Mouse (Mus musculus) midbrain, embryonic 12.5 days (tissue): ENCODE measurements around the gene Smpdl3b. TPM values are rescaled to one million over a fixed set of nuclear protein-coding genes. Genes with fewer than 3 reads are reported as not detected.
"Not testable (repeated sequence)": the region's sequence is repeated elsewhere in the genome, so short reads cannot be mapped to it uniquely, and the experiment has no call there.

Experiments used
- ATAC-seq: fragments of 200-750 bp; cut with Nextera tagmentation; 2 replicates; pipeline ENCODE4 v1.8.0; 2017; ENCODE audit warnings: low read depth, moderate TSS enrichment, moderate library complexity; ENCODE audit not compliant: low FRiP score
- H3K27ac ChIP-seq: fragments of 300-500 bp; sonication (generic); replicated peaks from 2 replicates; pipeline ENCODE4 v1.5.1; 2016; ENCODE audit warnings: mild to moderate bottlenecking
- H3K27me3 ChIP-seq: fragments of 300-500 bp; sonication (generic); 2 replicates; pipeline ENCODE4 v1.6.1; 2016; ENCODE audit warnings: mild to moderate bottlenecking
- H3K36me3 ChIP-seq: fragments of 300-500 bp; sonication (generic); 2 replicates; pipeline ENCODE4 v1.6.1; 2016
- H3K4me1 ChIP-seq: fragments of 300-500 bp; sonication (generic); 2 replicates; pipeline ENCODE4 v1.6.1; 2016
- H3K4me2 ChIP-seq: fragments of 300-500 bp; sonication (generic); replicated peaks from 2 replicates; pipeline ENCODE4 v1.6.1; 2016; ENCODE audit warnings: mild to moderate bottlenecking, moderate library complexity
- H3K4me3 ChIP-seq: fragments of 300-500 bp; sonication (generic); 2 replicates; pipeline ENCODE4 v1.5.1; 2016; ENCODE audit warnings: mild to moderate bottlenecking
- H3K9ac ChIP-seq: fragments of 300-500 bp; sonication (generic); replicated peaks from 2 replicates; pipeline ENCODE4 v1.6.1; 2016; ENCODE audit warnings: mild to moderate bottlenecking, moderate library complexity
- H3K9me3 ChIP-seq: fragments of 300-500 bp; sonication (generic); 2 replicates; pipeline ENCODE4 v1.6.1; 2016; ENCODE audit warnings: mild to moderate bottlenecking
- WGBS: fragments of 180-500 bp; shearing (Covaris S2); methylation state at CpG from one replicate; pipeline ENCODE4 v1.1.7; 2016; 5-methylcytosine and 5-hydroxymethylcytosine counted together
- polyA plus RNA-seq: library from polyadenylated mRNA; unstranded; fragments of >200 nt; fragmentation: Nextera tagmentation; extraction: Ambion mirVana; gene quantifications from 2 replicates; pipeline ENCODE4 v1.2.1, GENCODE M21; 2016

The Smpdl3b gene
- polyA plus RNA-seq, 1 experiment from 2014 or later, result 1.1 TPM

GRCm38 (mm10) chr4:132774905-132775304 is 17.9 kb upstream of the Smpdl3b start:
- H3K4me1 ChIP-seq, result no peaks in the 10 kb centered on the region
- H3K27me3 ChIP-seq, result no peaks in the 10 kb centered on the region
- no peak overlapping the region for H3K4me3 ChIP-seq
- ATAC-seq, result no peak
- 87% methylated on average over 3 of the region's 3 CpGs for WGBS
- H3K9me3 ChIP-seq, result no peaks in the 10 kb centered on the region
- no peak overlapping the region for H3K9ac ChIP-seq
- H3K36me3 ChIP-seq, result peaks cover 89% of the 10 kb centered on the region
- H3K4me2 ChIP-seq, result no peak overlapping the region
- no peak overlapping the region for H3K27ac ChIP-seq

- no peak overlapping the region for H3K27ac ChIP-seq
- no peak overlapping the region for H3K4me2 ChIP-seq
- peaks cover 12% of the 10 kb centered on the region for H3K4me1 ChIP-seq
- H3K36me3 ChIP-seq, result peaks cover 60% of the 10 kb centered on the region
- H3K27me3 ChIP-seq, result no peaks in the 10 kb centered on the region
- ATAC-seq, result no peak
- H3K4me3 ChIP-seq, result no peak overlapping the region
- WGBS, result 95% methylated on average over 9 of the region's 9 CpGs
- no peak overlapping the region for H3K9ac ChIP-seq
- H3K9me3 ChIP-seq, result no peaks in the 10 kb centered on the region
These were observed 14.7 kb upstream of the Smpdl3b start for GRCm38 (mm10) chr4:132771776-132772175.

GRCm38 (mm10) chr4:132767914-132768876 is 11.1 kb upstream of the Smpdl3b start, which contains the start of gene Rpa2:
Rpa2 (plus strand) TSS chr4:132768332.
- H3K27ac ChIP-seq, result peak within 1 kb of the TSS; percentile 52; the same call in 1 of the 2 replicates
- H3K27me3 ChIP-seq, result no peaks in the 10 kb centered on the region
- H3K36me3 ChIP-seq, result peaks cover 26% of the 10 kb centered on the region
- WGBS, result under 1% methylated on average over 71 of the region's 71 CpGs
- H3K9me3 ChIP-seq, result no peaks in the 10 kb centered on the region
- peak within 1 kb of the TSS; percentile 66 for H3K9ac ChIP-seq
- H3K4me2 ChIP-seq, result peak within 1 kb of the TSS; percentile 91
- H3K4me3 ChIP-seq, result peak within 1 kb of the TSS; percentile 85
- ATAC-seq, result peak; percentile 96
- peaks cover 12% of the 10 kb centered on the region for H3K4me1 ChIP-seq

- not testable (repeated sequence) for H3K27ac ChIP-seq, ATAC-seq, H3K36me3 ChIP-seq, H3K9me3 ChIP-seq, H3K4me2 ChIP-seq, H3K4me1 ChIP-seq, H3K9ac ChIP-seq, H3K4me3 ChIP-seq, H3K27me3 ChIP-seq
- 85% methylated on average over 3 of the region's 3 CpGs for WGBS
These were observed 6.1 kb upstream of the Smpdl3b start for GRCm38 (mm10) chr4:132763125-132763524.

GRCm38 (mm10) chr4:132762602-132763001 is 5.5 kb upstream of the Smpdl3b start:
- Histone ChIP-seq H3K27ac (no peak overlapping the region), H3K9ac (no peak overlapping the region), H3K4me1 (no peaks in the 10 kb centered on the region), H3K4me2 (no peak overlapping the region), H3K4me3 (no peak overlapping the region), H3K36me3 (no peaks in the 10 kb centered on the region), H3K9me3 (no peaks in the 10 kb centered on the region), H3K27me3 (peaks cover 6% of the 10 kb centered on the region)
- ATAC-seq, result no peak
- WGBS, result 79% methylated on average over 6 of the region's 6 CpGs

- ATAC-seq, result no peak
- H3K4me1 ChIP-seq, result peaks cover 12% of the 10 kb centered on the region
- H3K4me3 ChIP-seq, result no peak overlapping the region
- H3K27me3 ChIP-seq, result peaks cover 29% of the 10 kb centered on the region
- no peak overlapping the region for H3K27ac ChIP-seq
- H3K9me3 ChIP-seq, result no peaks in the 10 kb centered on the region
- H3K9ac ChIP-seq, result no peak overlapping the region
- no peaks in the 10 kb centered on the region for H3K36me3 ChIP-seq
- 77% methylated on average over 3 of the region's 3 CpGs for WGBS
- no peak overlapping the region for H3K4me2 ChIP-seq
These were observed 3.2 kb upstream of the Smpdl3b start for GRCm38 (mm10) chr4:132760296-132760695.

- peaks cover 33% of the 10 kb centered on the region for H3K27me3 ChIP-seq
- H3K4me1 ChIP-seq, result peaks cover 12% of the 10 kb centered on the region
- no peaks in the 10 kb centered on the region for H3K36me3 ChIP-seq
- WGBS, result 89% methylated on average over 7 of the region's 7 CpGs
- ATAC-seq, result no peak
- H3K9ac ChIP-seq, result no peak overlapping the region
- no peak overlapping the region; the same call in 1 of the 2 replicates for H3K4me2 ChIP-seq
- no peak overlapping the region for H3K4me3 ChIP-seq
- no peak overlapping the region for H3K27ac ChIP-seq
- H3K9me3 ChIP-seq, result no peaks in the 10 kb centered on the region
These were observed 740 bp upstream of the Smpdl3b start for GRCm38 (mm10) chr4:132757633-132758351.

- no peaks in the 10 kb centered on the region for H3K9me3 ChIP-seq
- no peaks in the 10 kb centered on the region for H3K36me3 ChIP-seq
- WGBS, result 82% methylated on average over 6 of the region's 6 CpGs
- H3K27me3 ChIP-seq, result peaks cover 31% of the 10 kb centered on the region
- no peak overlapping the region for H3K9ac ChIP-seq
- no peak overlapping the region for H3K27ac ChIP-seq
- H3K4me1 ChIP-seq, result peaks cover 12% of the 10 kb centered on the region
- H3K4me3 ChIP-seq, result no peak overlapping the region
- no peak for ATAC-seq
- H3K4me2 ChIP-seq, result no peak overlapping the region
These were observed 4.1 kb downstream of the Smpdl3b start for GRCm38 (mm10) chr4:132752992-132753391.

GRCm38 (mm10) chr4:132749258-132749982 is 7.6 kb downstream of the Smpdl3b start:
- no peaks in the 10 kb centered on the region for H3K27me3 ChIP-seq
- 78% methylated on average over 6 of the region's 6 CpGs for WGBS

GRCm38 (mm10) chr4:132748778-132749177 is 8.3 kb downstream of the Smpdl3b start:
- H3K27me3 ChIP-seq, result no peaks in the 10 kb centered on the region
- H3K27ac ChIP-seq, result no peak overlapping the region
- no peaks in the 10 kb centered on the region for H3K4me1 ChIP-seq
- WGBS, result 91% methylated on average over 4 of the region's 4 CpGs
- no peaks in the 10 kb centered on the region for H3K9me3 ChIP-seq
- no peak overlapping the region for H3K9ac ChIP-seq
- no peak overlapping the region for H3K4me2 ChIP-seq
- no peaks in the 10 kb centered on the region for H3K36me3 ChIP-seq
- no peak overlapping the region for H3K4me3 ChIP-seq
- ATAC-seq, result no peak

More at GRCm38 (mm10) chr4:132749258-132749982, 7.6 kb downstream of the Smpdl3b start:
- H3K4me1 ChIP-seq, result no peaks in the 10 kb centered on the region
- no peak overlapping the region for H3K4me3 ChIP-seq
- H3K9me3 ChIP-seq, result no peaks in the 10 kb centered on the region
- ATAC-seq, result no peak
- H3K27ac ChIP-seq, result no peak overlapping the region
- H3K9ac ChIP-seq, result no peak overlapping the region
- H3K36me3 ChIP-seq, result no peaks in the 10 kb centered on the region
- no peak overlapping the region for H3K4me2 ChIP-seq

- H3K4me1 ChIP-seq, result no peaks in the 10 kb centered on the region
- no peak overlapping the region for H3K4me3 ChIP-seq
- no peak overlapping the region for H3K4me2 ChIP-seq
- H3K27ac ChIP-seq, result no peak overlapping the region
- no peaks in the 10 kb centered on the region for H3K27me3 ChIP-seq
- H3K9me3 ChIP-seq, result no peaks in the 10 kb centered on the region
- no peak for ATAC-seq
- WGBS, result 73% methylated on average over 9 of the region's 9 CpGs
- no peaks in the 10 kb centered on the region for H3K36me3 ChIP-seq
- no peak overlapping the region for H3K9ac ChIP-seq
These were observed 9.3 kb downstream of the Smpdl3b start for GRCm38 (mm10) chr4:132747664-132748259.
